Mouse (Mus musculus): ENCODE results near the gene Gm17067.
"Not testable (repeated sequence)": the region's sequence is repeated elsewhere in the genome, so short reads cannot be mapped to it uniquely, and the experiment has no call there.

GRCm38 (mm10) chr7:42679646-42680045 lies 47.2 kb downstream of the Gm17067 start:
- TF ChIP-seq POLR2A (IDR thresholded peaks at IDR 0.05; ENCODE audit: borderline replicate concordance, extremely low read depth, low read depth, low read length); CTCF (IDR thresholded peaks at IDR 0.05; ENCODE audit: insufficient read depth, low read length): not testable (repeated sequence)
